Mouse (Mus musculus) forebrain, embryonic 16.5 days (tissue): ENCODE data around the gene Arhgef19. TPM values are rescaled to one million over a fixed set of nuclear protein-coding genes. Genes with fewer than 3 reads are reported as not detected.
A peak's percentile ranks its signal among the peaks of the same experiment; 100 is the strongest.

ENCODE experiments used
- ATAC-seq: fragments of 200-750 bp; cut with Nextera tagmentation; 2 replicates; pipeline ENCODE4 v1.8.0; 2017; ENCODE audit warnings: mild to moderate bottlenecking, moderate library complexity
- H3K27ac ChIP-seq: fragments of 300-500 bp; sonication (generic); 2 replicates; pipeline ENCODE4 v1.5.1; 2014; ENCODE audit warnings: low read length, control low read depth
- H3K27me3 ChIP-seq: fragments of 300-500 bp; sonication (generic); replicated peaks from 2 replicates; pipeline ENCODE4 v1.6.1; 2014; ENCODE audit warnings: low read length; ENCODE audit not compliant: control insufficient read depth, insufficient read depth
- H3K36me3 ChIP-seq: fragments of 300-500 bp; sonication (generic); 2 replicates; pipeline ENCODE4 v1.6.1; 2014; ENCODE audit not compliant: control insufficient read depth, insufficient read depth
- H3K4me1 ChIP-seq: fragments of 300-500 bp; sonication (generic); replicated peaks from 2 replicates; pipeline ENCODE4 v1.6.1; 2014; ENCODE audit warnings: low read length; ENCODE audit not compliant: control insufficient read depth, insufficient read depth
- H3K4me2 ChIP-seq: fragments of 300-500 bp; sonication (generic); 2 replicates; pipeline ENCODE4 v1.6.1; 2014; ENCODE audit warnings: mild to moderate bottlenecking, low read length, control low read depth
- H3K4me3 ChIP-seq: fragments of 300-500 bp; sonication (generic); replicated peaks from 2 replicates; pipeline ENCODE4 v1.5.1; 2014; ENCODE audit warnings: mild to moderate bottlenecking, low read length, control low read depth
- H3K9ac ChIP-seq: fragments of 300-500 bp; sonication (generic); replicated peaks from 2 replicates; pipeline ENCODE4 v1.6.1; 2014; ENCODE audit warnings: low read depth, low read length, control low read depth
- H3K9me3 ChIP-seq: fragments of 300-500 bp; sonication (generic); 2 replicates; pipeline ENCODE4 v1.6.1; 2016; ENCODE audit warnings: low read length; ENCODE audit not compliant: control insufficient read depth
- WGBS: fragments of 180-500 bp; shearing (Covaris S2); extraction: QIAGEN DNeasy Blood & Tissue Kit; methylation state at CpG from one replicate; pipeline ENCODE4 v1.1.7; 2014; 5-methylcytosine and 5-hydroxymethylcytosine counted together
- polyA plus RNA-seq: library from polyadenylated mRNA; unstranded; fragments of >200 nt; fragmentation: Nextera tagmentation; extraction: Ambion mirVana; gene quantifications from 2 replicates; pipeline ENCODE4 v1.2.1, GENCODE M21; 2015

Arhgef19 gene
- polyA plus RNA-seq, 1 experiment from 2014 or later: 0.71 TPM

DNA sequence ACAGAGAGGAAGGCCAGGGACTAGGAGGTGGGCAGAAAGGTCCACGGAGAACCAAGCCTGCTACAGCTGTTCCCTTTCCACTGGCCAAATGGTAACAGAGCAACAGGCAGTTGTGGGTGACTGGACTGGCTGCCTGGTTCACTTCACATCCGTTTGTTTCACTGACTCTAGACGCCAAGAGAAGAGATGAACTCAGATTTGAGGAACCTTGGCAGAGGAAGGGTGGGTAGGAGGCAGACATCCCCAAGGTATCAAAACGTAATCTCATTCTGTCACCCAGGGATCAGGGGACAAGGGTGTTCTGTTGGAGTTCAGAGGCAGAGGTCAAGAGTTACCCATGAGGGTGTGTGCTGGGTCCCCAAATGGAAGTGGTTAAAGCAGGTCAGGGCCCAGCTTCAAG is 60.9 kb downstream of the Arhgef19 start:
- no peak for ATAC-seq
- H3K27me3 ChIP-seq: peaks cover 35% of the 10 kb centered on the region

DNA sequence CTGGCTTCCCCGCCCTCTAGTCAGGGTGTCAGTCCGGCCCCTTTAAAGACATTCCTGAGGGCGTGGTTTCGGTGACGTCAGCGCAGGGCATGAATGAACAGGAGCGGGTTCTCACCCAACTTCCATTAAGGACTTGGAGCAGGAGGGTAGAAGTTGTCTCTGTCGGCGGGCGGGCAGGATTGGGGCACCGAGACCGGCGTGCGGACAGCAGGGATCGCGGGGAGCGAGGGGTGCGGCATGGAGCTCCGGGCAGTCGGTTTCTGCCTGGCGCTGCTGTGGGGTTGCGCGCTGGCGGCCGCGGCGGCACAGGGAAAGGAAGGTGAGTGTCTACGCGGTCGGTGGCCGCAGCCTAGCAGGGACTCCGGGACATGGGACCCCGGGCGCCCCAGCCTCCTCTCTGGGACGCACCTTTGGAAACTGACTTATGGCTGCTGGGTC is 61.8 kb downstream of the Arhgef19 start, which contains the start of gene Epha2:
Gene Epha2, plus strand, starts transcription at position 125 of the 438 bp plus-strand sequence.
- Histone ChIP-seq H3K36me3 (no peaks in the 10 kb centered on the region), H3K4me2 (peak within 1 kb of the TSS; percentile 98), H3K27ac (no peak within 1 kb of the TSS), H3K9ac (peak within 1 kb of the TSS; percentile 57), H3K27me3 (peaks cover 33% of the 10 kb centered on the region), H3K4me3 (peak within 1 kb of the TSS; percentile 66), H3K9me3 (no peaks in the 10 kb centered on the region), H3K4me1 (peaks cover 12% of the 10 kb centered on the region)
- 0% methylated on average over 30 of the region's 35 CpGs for WGBS
- peak; percentile 71 for ATAC-seq

More for the DNA sequence above, 60.9 kb downstream of the Arhgef19 start:
- H3K4me1 ChIP-seq: peaks cover 12% of the 10 kb centered on the region
- no peak overlapping the region for H3K4me3 ChIP-seq
- H3K4me2 ChIP-seq: no peak overlapping the region
- no peak overlapping the region for H3K27ac ChIP-seq
- H3K36me3 ChIP-seq: no peaks in the 10 kb centered on the region
- H3K9ac ChIP-seq: no peak overlapping the region
- 66% methylated on average over 4 of the region's 4 CpGs for WGBS
- H3K9me3 ChIP-seq: no peaks in the 10 kb centered on the region

DNA sequence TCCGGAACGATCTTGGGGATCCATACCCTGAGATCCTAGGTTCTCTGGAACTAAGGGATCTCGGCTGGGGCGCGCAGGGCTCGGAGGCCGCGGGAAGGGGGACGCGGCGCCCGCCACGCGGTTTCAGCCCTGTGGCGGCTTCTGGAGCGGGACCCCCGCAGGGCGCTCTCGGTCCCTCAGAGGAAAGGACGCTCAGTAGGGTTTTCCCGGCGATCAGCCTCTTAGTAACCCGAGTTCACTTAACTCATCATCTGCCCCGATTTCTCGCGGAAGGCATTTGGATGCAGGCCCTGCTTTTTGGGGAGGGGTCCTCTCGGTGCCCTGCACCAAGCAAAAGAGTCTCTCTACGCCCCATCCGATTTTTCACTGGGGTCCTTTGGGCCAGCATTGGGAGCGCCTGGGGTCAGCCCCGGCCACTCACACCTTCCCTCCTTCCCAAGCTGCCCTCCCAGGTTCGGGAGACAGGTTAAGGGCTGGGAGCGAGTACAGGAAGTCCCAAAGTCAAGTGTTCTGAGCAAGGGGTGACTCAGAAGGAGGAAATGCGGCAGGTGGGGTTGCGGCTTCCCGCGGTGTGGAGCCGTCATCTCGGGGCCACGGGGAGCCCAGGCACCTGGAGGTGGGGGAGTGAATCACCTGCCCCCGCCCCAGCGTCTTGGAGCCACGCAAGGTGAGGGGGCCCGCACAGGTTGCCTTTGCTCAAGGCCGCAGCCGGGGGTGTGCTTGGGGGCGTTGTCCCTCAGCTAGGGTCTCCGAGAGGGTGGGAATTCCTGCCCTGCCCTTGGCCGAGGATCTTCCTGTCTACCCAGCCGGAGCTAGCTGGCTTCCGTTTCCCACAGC is 62.5 kb downstream of the Arhgef19 start:
- ATAC-seq: no peak
- H3K9me3 ChIP-seq: no peaks in the 10 kb centered on the region
- H3K4me3 ChIP-seq: peak overlapping the region; percentile 66
- 1% methylated on average over 51 of the region's 51 CpGs for WGBS
- H3K27me3 ChIP-seq: peaks cover 32% of the 10 kb centered on the region
- no peaks in the 10 kb centered on the region for H3K36me3 ChIP-seq
- H3K4me1 ChIP-seq: peaks cover 12% of the 10 kb centered on the region
- H3K9ac ChIP-seq: peak overlapping the region; percentile 57
- H3K27ac ChIP-seq: no peak overlapping the region
- peak overlapping the region; percentile 98 for H3K4me2 ChIP-seq

DNA sequence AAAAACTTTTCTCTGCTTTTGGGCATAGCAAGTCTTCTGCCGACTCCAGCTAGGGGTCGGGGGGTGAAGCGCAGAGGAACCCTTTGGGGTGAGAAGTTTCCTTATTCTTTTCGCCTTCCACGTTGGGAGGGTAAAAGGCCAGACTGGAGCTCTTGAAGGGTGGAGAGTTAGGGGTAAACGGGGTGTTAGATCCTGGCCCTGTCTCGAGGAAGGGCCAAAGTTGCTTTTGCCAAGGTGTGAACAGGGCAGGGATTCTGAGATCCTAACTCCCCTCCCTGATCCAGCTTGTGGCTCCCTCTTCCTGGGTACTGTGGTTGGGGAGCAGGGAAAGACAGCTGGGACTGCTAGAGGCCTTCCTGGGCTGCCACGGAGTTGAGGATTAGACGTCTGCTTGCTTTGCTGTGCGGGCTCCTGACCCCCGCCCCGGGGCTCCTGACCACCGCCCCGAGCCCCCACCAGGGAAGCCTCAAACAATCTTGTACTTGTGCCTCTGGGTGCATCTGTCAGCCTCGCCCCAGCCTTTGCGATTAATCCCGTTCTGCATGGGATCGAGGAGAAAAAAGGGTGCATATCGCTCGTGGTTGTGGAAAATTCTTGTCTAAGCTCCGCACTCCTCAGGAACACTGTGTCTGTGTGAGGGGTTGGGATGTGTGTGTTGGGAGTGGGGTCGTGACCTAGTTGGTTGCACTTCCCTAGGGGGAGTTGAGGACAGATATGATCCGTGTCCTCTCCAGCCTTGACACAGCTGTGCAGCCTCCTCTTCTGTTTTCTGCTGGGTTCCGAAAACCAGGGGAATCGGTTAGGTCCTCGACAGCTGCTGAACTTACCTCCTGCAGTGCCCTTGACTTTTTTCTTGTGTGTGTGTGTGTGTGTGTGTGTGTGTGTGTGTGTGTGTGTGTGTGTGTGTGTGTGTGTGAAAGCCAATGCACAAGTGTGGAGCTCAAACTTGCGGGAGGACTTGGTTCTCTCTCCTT is 63.4 kb downstream of the Arhgef19 start:
- Histone ChIP-seq H3K9me3 (no peaks in the 10 kb centered on the region), H3K4me2 (peak overlapping the region; percentile 98), H3K27me3 (peaks cover 27% of the 10 kb centered on the region), H3K4me1 (peaks cover 12% of the 10 kb centered on the region), H3K4me3 (peak overlapping the region; percentile 66), H3K36me3 (no peaks in the 10 kb centered on the region), H3K9ac (0 out of 2 replicates have a peak overlapping the region, but pooled peaks have one; percentile 17), H3K27ac (no peak overlapping the region)
- 15% methylated on average over 27 of the region's 27 CpGs for WGBS
- ATAC-seq: no peak

DNA sequence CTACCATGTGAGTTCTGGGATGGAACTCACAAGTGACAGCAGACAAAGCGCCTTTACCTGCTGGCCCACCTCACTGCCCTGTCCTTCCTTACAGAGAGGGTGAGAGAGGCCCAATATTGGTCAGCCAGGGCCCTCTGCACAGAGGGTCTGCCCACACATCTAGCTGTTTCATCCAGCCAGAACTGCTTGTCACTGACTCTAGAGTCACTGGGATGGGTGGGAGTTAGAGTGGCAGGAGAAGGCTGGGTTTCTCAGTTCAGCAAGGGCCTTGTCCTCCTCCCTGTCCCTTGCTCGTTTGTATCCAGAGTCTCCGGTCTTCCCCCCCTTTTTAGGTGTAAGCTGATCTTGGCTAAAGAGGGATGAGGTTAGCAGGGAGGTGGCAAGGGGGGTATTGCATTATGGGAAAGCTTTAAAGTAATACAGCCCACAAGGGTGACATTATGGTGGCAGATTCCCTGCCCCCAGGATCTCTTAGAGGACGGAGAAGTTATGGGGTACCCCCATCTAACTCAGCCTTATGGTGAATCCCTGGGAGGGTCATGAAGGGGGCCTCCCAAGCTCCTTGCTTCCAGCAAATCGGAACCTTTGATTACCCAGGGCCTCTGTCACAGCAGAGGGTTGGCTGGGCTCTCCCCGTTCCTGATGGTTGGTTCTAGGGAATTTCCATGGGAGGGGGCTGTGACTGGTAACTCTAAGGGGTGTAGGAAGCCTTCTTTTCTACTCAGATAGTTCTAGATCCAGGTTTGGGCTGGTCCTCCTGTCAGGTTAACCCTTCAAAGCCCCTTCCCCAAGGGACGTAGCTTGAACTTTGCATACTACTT is 64.3 kb downstream of the Arhgef19 start:
- Histone ChIP-seq H3K4me2 (no peak overlapping the region), H3K27ac (no peak overlapping the region), H3K9ac (no peak overlapping the region), H3K4me3 (no peak overlapping the region), H3K4me1 (peaks cover 12% of the 10 kb centered on the region), H3K27me3 (peaks cover 27% of the 10 kb centered on the region), H3K9me3 (no peaks in the 10 kb centered on the region), H3K36me3 (no peaks in the 10 kb centered on the region)
- WGBS: 51% methylated on average over 7 of the region's 7 CpGs
- no peak for ATAC-seq

DNA sequence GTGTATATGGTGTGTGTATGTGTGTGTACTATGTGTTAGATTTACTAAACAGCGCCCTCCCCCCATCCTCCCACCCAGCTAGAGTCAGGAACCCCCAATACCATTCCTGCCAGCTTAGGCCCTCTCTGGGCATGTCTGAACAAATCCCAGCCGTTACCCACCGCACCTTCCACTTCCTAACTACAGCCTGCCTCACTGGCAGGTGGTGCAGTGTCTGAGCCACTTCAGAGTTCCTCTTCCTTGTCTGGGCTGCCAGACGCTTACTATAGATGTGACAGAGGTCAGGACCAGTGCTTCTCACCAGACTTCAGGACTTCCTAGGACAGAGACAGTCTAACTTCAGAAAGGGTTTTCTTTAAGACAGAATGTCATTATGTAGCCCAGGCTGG is 64.9 kb downstream of the Arhgef19 start:
- Histone ChIP-seq H3K9me3 (no peaks in the 10 kb centered on the region), H3K4me2 (no peak overlapping the region), H3K4me3 (no peak overlapping the region), H3K27me3 (peaks cover 27% of the 10 kb centered on the region), H3K4me1 (peaks cover 12% of the 10 kb centered on the region), H3K36me3 (no peaks in the 10 kb centered on the region), H3K27ac (no peak overlapping the region), H3K9ac (no peak overlapping the region)
- WGBS: 81% methylated on average over 4 of the region's 4 CpGs
- no peak for ATAC-seq

DNA sequence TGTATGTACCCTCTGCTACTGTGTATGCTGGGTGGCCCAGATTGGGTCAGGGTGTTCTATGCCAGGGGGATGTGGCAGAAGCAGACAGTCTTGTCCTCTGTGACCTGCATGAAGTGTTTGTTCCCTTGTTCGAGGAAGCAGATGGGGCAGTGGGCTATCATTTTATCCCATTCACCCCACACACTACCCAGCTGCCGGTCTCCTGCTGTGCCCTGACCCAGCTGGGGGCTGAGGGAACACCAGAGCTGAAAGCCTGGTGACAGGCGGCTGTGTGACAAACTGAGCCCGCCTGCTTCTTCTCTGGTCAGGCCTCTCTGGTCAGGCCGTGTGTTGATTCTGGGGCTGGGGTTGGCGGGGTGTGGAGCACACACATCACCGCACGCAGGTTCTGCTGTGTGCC is 66.8 kb downstream of the Arhgef19 start:
- ATAC-seq: no peak
- H3K9ac ChIP-seq: no peak overlapping the region
- no peaks in the 10 kb centered on the region for H3K36me3 ChIP-seq
- H3K27me3 ChIP-seq: peaks cover 19% of the 10 kb centered on the region
- H3K9me3 ChIP-seq: no peaks in the 10 kb centered on the region
- H3K4me3 ChIP-seq: no peak overlapping the region
- H3K27ac ChIP-seq: no peak overlapping the region
- 31% methylated on average over 8 of the region's 8 CpGs for WGBS
- peaks cover 18% of the 10 kb centered on the region for H3K4me1 ChIP-seq
- no peak overlapping the region for H3K4me2 ChIP-seq
